Mouse (Mus musculus): ENCODE results near the gene Sgpp2.

DNA sequence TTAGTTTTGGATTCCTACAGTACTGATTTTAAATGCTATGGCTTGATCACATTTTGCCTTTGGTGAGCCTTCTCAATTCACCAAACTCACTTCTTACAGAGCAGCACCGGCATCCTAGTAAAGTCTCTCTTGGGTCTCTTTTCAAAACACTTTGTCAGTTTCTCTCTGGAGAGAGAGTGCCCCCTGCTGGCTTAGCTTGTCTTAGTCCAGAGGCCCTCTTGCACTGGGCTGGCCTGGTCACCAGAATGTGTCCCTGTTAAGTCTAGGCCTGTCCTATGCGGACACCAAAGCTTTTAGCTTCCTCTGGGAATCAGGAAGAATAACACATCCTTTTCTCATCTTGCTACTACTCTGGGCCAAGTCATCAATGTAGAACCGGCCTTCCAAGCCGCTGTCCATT lies 109.4 kb downstream of the Sgpp2 start:
- no peak for TF ChIP-seq ZNF384 (IDR thresholded peaks at IDR 0.05; ENCODE audit: low read depth, low read length)
- no peak for TF ChIP-seq HCFC1 (IDR thresholded peaks at IDR 0.05; ENCODE audit: borderline replicate concordance, insufficient read depth, low read length)
- no peak for TF ChIP-seq MAFK (IDR thresholded peaks at IDR 0.05; ENCODE audit: insufficient read depth, low read depth, low read length)

All from ES-E14 (cell line).